Mouse (Mus musculus) cortical plate, adult 2 months (tissue): ENCODE measurements around the gene Itih5.

ENCODE experiments used
- CTCF ChIP-seq: fragments of 200-500 bp; IDR thresholded peaks from 2 replicates; pipeline ENCODE4 v1.5.1; 2011; ENCODE audit warnings: mild to moderate bottlenecking, control low read depth, low read length; ENCODE audit not compliant: insufficient read depth; ENCODE audit errors: extremely low read depth
- POLR2A ChIP-seq: fragments of 200-500 bp; IDR thresholded peaks from 2 replicates; pipeline ENCODE4 v1.6.1; 2011; ENCODE audit warnings: mild to moderate bottlenecking, low read length, control low read depth; ENCODE audit not compliant: insufficient read depth; ENCODE audit errors: extremely low read depth

DNA sequence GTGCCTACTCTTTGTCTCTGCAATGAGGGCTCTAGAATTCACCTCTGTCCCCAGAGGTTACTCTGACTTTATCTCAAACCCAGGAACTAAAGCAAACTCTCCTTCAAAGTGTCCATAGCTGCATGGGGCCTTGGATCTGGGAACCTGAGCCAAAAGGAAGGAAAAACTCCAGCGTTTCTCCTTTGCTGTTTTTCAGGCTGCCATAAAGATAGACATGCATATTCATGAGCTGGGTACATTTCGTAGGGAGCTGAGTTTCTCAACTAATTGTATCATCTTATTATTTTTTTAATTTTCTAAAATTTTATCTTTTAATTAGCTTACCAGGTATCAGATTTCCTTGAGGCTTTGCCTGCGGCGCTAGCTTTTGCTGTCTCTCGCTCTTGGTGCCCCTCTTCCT lies 106.7 kb downstream of the Itih5 start:
- TF ChIP-seq POLR2A, result no peak
- no peak for TF ChIP-seq CTCF
